Mouse (Mus musculus) right cerebral cortex, postnatal 4 days (tissue): ENCODE results near the gene Art2b.
A peak's percentile ranks its signal among the peaks of the same experiment; 100 is the strongest.
"Not testable (repeated sequence)": the region's sequence is repeated elsewhere in the genome, so short reads cannot be mapped to it uniquely, and the experiment has no call there.

Experiments used
- DNase-seq: peaks from one replicate; pipeline ENCODE4 v3.0.0-alpha.2; 2022

The Art2b gene

GRCm38 (mm10) chr7:101585408-101585807 is at the start of gene Art2b:
TSS of gene Art2b (minus strand) at chr7:101585600.
- DNase-seq = no peak

DNA sequence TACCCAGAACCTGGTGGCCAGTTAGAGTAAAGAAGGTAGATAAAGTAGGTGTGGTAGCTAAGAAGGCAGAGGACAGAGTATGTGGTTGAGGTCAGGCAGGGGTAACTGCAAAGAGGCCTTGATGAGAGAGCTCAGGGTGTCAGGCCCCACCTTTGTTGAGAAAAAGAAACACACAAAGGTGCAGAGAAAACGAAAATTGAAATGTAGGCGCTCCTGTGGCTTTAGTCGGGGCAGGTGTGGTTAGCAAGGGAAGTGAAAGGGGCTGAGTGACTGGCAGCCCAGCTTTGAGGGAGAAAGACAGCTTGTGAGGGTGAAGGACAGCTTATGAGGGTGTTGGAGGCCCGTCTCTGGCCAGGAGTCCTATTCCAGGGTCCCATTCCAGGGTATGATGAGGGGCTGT is 49.1 kb upstream of the Art2b start:
- no peak for DNase-seq

GRCm38 (mm10) chr7:101633629-101634177 is 48.3 kb upstream of the Art2b start:
- DNase-seq = no peak

GRCm38 (mm10) chr7:101628481-101628880 is 43.1 kb upstream of the Art2b start:
- DNase-seq = no peak

DNA sequence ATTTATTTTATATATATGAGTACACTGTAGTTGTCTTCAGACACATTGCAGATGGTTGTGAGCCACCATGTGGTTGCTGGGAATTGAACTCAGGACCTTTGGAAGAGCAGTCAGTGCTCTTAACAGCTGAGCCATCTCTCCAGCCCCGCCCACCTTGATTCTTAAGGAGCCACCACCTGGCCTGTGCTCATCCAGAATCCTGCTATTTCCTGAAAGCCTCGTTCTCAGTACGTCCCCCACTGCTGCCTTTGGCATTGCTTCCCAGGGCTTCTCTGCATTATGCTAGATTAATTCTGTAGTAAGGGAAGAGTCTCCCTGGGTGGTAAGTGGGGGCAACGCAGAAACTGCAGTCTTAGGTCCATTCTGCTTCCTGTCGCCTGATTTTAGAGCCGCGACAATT is 41.8 kb upstream of the Art2b start:
- DNase-seq = not testable (repeated sequence)

GRCm38 (mm10) chr7:101624283-101624682 is 38.9 kb upstream of the Art2b start:
- no peak for DNase-seq

GRCm38 (mm10) chr7:101621861-101622260 is 36.5 kb upstream of the Art2b start:
- not testable (repeated sequence) for DNase-seq

- DNase-seq = peak; percentile 62
Measured at GRCm38 (mm10) chr7:101620373-101620772, 35.0 kb upstream of the Art2b start.

DNA sequence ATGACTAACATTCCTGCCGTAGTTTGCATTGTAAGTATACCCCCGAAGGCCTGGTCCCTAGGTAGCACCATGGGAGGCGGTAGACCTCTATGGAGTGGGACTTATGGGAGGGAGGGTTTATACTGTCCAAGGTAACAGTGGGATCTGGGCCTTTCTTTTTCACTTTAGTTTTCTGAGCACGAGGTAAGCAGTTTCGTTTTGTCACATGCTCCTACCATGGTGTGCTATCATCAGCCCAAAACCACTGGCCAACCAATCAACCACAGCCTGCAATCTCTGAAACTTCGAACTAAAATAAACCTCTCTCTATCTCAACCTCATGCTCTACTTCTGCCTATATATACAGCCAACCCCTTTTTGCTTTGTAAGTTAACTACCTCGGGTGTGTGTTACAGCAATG is 32.9 kb upstream of the Art2b start:
- DNase-seq = no peak

- DNase-seq = no peak
Measured at GRCm38 (mm10) chr7:101617438-101618165, 32.2 kb upstream of the Art2b start.

GRCm38 (mm10) chr7:101616136-101616835 is 30.9 kb upstream of the Art2b start:
- no peak for DNase-seq

DNA sequence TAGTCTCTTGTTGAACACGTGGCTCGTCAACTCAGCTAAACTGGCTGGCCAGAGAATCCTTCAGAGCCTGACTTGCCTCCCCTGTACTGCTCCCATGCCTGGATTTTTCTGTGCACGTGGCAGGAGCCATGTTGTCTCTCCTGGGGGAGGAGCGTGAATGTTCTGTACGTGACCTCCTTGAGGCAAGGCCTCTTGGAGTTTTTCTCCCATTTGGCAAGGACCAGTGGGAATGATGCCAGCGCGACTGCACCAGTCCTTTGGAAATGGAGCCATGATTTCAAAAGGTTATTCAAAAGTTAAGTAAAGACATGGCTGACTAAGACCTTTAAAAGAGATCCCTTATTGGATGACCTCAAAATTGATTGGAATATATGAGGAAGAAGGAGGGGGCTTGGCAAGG is 30.0 kb upstream of the Art2b start:
- no peak for DNase-seq

DNA sequence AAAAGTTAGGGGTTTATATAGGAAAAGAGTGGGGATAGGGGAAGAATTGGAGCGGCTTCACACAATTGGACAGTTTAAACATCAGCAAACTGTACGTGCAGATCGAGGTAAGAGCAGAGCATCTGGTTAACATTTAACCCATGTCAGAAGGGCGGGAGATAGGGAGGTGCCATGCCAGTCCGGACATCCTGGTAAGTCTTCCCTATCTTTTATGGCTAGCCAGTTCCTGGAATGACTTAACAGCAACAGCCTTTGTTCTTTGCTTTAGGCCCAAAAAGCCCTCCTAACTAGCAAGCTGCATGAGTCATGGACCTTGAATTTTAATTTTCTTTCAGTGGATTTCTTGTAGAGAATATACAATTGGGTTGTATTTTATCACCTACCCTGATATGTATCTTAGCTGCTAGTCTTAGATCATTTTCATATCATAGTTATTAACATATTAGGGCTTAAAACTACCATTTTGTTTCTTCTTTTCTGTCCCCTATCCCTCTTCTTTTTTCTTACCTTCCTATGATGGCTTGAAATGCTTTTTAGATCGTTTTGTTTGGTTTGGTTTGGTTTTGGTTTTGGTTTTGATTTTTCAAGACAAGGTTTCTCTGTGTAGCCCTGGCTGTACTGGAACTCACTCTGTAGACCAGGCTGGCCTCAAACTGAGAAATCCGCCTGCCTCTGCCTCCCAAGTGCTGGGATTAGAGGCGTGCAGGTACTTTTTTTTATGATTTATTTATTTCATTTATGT is 27.6 kb upstream of the Art2b start:
- DNase-seq = not testable (repeated sequence)

DNA sequence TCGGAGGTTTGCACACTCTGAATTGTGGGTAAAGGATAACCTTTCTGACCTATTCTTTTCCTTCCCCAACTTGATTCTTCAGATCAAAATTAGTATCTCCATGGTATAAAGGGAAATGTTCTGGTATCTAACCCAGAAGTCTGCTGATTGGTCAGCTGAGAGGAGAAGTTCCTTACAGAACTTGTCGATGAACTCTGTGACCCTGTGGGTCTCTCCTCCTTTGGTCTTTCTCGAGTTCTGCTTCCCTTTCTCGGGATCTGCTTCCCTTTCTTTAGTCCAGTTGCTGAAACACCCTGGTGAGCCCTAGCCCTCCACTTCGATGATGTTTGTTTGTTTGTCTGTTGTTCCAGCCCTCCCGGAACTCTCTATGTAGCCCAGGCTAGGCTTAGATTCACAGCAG is 22.4 kb upstream of the Art2b start:
- no peak for DNase-seq

- no peak for DNase-seq
Measured at GRCm38 (mm10) chr7:101600406-101600805, 15.0 kb upstream of the Art2b start.

GRCm38 (mm10) chr7:101598482-101598881 is 13.1 kb upstream of the Art2b start:
- DNase-seq = no peak

DNA sequence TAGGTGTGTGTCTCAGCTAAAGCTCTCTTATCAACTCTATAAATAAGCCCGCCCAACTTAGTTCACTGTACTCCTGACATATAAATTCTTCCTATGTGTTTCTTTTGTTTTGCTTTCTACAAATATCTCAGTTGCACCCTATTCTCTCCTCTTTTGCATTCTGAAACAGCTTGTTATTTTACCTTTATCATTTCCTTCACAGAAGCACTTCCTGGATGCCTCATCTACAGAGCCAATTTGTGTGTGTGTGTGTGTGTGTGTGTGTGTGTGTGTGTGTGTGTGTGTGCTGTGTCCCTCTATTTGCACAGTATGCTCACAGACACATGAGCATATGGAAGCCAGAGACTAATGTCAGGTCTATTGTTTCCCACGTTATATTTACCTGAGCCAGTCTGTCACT is 9.6 kb upstream of the Art2b start:
- DNase-seq = no peak

GRCm38 (mm10) chr7:101584271-101584670 is 1.1 kb downstream of the Art2b start:
- DNase-seq = not testable (repeated sequence)

DNA sequence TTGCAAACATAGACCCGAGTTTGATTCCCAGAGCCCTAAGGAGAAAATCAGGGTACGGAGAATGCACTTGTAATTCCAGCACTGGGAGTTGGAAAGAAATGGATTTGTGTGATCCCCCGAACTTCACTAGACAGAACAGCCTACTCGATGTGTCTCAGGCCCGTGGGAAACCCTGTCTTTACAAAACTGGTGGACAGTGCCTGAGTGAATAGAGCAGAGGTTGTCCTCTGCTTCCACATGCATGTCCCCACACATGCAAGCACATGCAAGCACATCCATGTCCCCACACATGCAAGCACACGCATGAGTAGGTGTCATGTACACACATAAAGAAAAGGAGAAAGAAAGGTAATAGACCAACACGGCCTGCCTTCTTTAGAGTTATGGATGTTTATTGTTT is 3.4 kb downstream of the Art2b start:
- DNase-seq = no peak

- DNase-seq = not testable (repeated sequence)
Measured at GRCm38 (mm10) chr7:101580863-101581262, 4.5 kb downstream of the Art2b start.

- DNase-seq = no peak
Measured at GRCm38 (mm10) chr7:101574413-101574812, 11.0 kb downstream of the Art2b start.

DNA sequence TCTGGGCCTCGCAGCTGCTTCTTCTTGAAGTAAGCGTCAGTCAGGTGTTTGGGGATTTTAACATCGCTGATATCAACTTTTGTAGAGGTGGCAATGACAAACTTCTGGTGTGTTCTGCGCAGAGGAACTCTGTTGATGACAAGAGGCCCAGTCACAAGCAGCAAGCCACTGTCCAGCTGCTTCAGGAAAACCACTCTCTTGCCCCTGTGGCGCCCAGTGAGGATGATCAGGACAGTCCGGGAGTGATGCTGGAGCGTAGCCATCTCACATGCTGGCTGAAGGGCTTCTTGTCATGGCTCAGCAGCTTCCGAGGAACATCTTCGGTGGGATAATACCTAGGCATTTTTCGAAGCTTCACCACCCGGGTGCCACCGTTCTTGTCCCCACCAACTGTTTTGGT is 11.8 kb downstream of the Art2b start:
- DNase-seq = not testable (repeated sequence)

GRCm38 (mm10) chr7:101564086-101564485 is 21.3 kb downstream of the Art2b start:
- no peak for DNase-seq
